Mouse (Mus musculus): Measurements from ENCODE around the gene Zfand4.

DNA sequence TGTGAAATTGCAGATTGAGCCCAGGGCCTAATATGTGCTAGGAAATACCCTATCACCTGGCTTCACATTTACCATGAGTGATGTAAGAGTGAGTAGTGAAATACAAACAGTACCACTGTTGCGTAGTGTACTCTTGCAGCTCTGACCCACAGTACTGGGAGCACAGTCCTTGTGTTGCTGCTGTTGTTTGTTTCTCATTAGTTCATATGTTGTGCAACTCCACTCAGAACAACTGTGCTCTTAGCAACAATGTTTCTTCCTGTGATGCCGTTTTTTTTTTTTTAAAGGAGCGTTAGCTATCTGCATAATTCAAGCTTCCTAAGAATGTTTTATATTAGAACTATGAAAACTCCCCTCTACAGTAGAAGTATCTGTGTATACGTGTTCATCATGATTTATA lies 1.6 kb downstream of the Zfand4 start:
- TF ChIP-seq CTCF (IDR thresholded peaks at IDR 0.05; ENCODE audit: low read depth, low read length) (no peak), GATA1 (IDR thresholded peaks at IDR 0.05; ENCODE audit: borderline replicate concordance, low read length) (no peak)
